Mouse (Mus musculus): ENCODE data around the gene Tanc2.

- TF ChIP-seq EP300 (optimal IDR thresholded peaks at IDR 0.05): no peak
- no peak for TF ChIP-seq CTCF (IDR thresholded peaks at IDR 0.05; ENCODE audit: low read depth)
Measured at GRCm38 (mm10) chr11:105804776-105805175, 215.0 kb downstream of the Tanc2 start.

Measured in stomach, postnatal 0 days (tissue).